Mouse (Mus musculus) embryonic facial prominence, embryonic 11.5 days (tissue): ENCODE measurements around the gene Iqcn. TPM values are rescaled to one million over a fixed set of nuclear protein-coding genes. Genes with fewer than 3 reads are reported as not detected.

Source experiments
- ATAC-seq: fragments of 200-750 bp; cut with Nextera tagmentation; replicated peaks from 2 replicates; pipeline ENCODE4 v1.8.0; 2017; ENCODE audit warnings: low read depth; ENCODE audit not compliant: insufficient number of reproducible peaks, low FRiP score, low TSS enrichment
- DNase-seq: peaks from one replicate; pipeline ENCODE4 v3.0.0-alpha.2; 2015; ENCODE audit warnings: low spot score
- H3K27ac ChIP-seq: fragments of 300-500 bp; sonication (generic); replicated peaks from 2 replicates; pipeline ENCODE4 v1.5.1; 2014; ENCODE audit warnings: mild to moderate bottlenecking, low read depth, low read length, control low read depth
- H3K27me3 ChIP-seq: fragments of 300-500 bp; sonication (generic); 2 replicates; pipeline ENCODE4 v1.6.1; 2014; ENCODE audit warnings: mild to moderate bottlenecking, low read length, moderate library complexity, mixed read lengths; ENCODE audit not compliant: control insufficient read depth, insufficient read depth
- H3K36me3 ChIP-seq: fragments of 300-500 bp; sonication (generic); replicated peaks from 2 replicates; pipeline ENCODE4 v1.6.1; 2014; ENCODE audit warnings: low read depth, mild to moderate bottlenecking, low read length, moderate library complexity, mixed read lengths; ENCODE audit not compliant: control insufficient read depth, insufficient read depth
- H3K4me1 ChIP-seq: fragments of 300-500 bp; sonication (generic); 2 replicates; pipeline ENCODE4 v1.6.1; 2014; ENCODE audit warnings: low read length, mixed read lengths; ENCODE audit not compliant: control insufficient read depth, insufficient read depth
- H3K4me2 ChIP-seq: fragments of 300-500 bp; sonication (generic); 2 replicates; pipeline ENCODE4 v1.6.1; 2014; ENCODE audit warnings: low read depth, mild to moderate bottlenecking, control low read depth, low read length, moderate library complexity
- H3K4me3 ChIP-seq: fragments of 300-500 bp; sonication (generic); 2 replicates; pipeline ENCODE4 v1.5.1; 2014; ENCODE audit warnings: low read depth, low read length, control low read depth
- H3K9ac ChIP-seq: fragments of 300-500 bp; sonication (generic); replicated peaks from 2 replicates; pipeline ENCODE4 v1.6.1; 2014; ENCODE audit warnings: mild to moderate bottlenecking, control low read depth, low read length
- H3K9me3 ChIP-seq: fragments of 300-500 bp; sonication (generic); replicated peaks from 2 replicates; pipeline ENCODE4 v1.6.1; 2016; ENCODE audit warnings: mild to moderate bottlenecking, low read length, inconsistent platforms, mixed read lengths; ENCODE audit not compliant: control insufficient read depth
- WGBS: fragments of 180-500 bp; shearing (Covaris S2); extraction: QIAGEN DNeasy Blood & Tissue Kit; methylation state at CpG from one replicate; pipeline ENCODE4 v1.1.7; 2014; 5-methylcytosine and 5-hydroxymethylcytosine counted together
- polyA plus RNA-seq: library from polyadenylated mRNA; unstranded; fragments of >200 nt; fragmentation: Nextera tagmentation; extraction: Ambion mirVana; gene quantifications from 2 replicates; pipeline ENCODE4 v1.2.1, GENCODE M21; 2014

Gene Iqcn
- polyA plus RNA-seq, 1 experiment from 2014 or later: not detected

DNA sequence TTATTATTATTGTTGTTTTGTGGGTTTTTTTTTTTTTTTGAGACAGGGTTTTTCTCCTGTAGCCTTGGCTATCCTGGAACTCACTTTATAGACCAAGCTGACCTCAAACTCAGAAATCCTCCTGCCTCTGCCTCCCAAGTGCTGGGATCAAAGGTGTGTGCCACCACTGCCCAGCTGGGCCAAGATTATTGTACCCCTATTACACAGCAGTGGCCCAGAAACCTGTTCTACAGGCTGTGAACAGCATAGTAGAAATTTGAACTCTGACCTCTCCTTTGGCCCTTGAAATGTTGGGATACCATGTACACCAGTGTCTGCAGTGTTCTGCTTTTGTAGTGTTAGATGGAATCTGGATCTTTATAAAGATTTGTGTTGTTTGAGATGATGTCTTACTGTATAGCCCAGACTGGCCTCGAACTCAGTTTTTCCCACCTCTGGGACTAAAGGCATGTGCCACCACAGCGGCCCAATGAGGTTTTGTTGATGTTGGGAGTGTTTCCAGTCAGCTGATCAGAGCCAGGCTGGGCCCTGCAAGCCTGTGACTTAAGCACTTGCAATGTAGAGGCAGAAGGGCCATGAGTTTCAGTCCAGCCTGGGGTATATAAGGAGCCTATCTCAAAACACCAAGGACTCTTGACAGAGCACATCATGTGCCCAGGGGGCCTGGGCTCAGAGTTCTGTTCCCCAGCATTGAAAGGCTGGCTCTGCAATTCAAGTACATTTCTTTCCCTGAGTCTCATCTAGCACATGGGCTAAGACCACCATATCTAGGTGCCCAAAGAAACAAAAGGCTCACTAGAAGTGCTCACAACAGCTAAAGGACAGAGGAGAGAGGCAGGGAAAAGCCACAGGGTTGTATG is 1.0 kb upstream of the Iqcn start:
- no peaks in the 10 kb centered on the region for H3K36me3 ChIP-seq
- no peak overlapping the region for H3K9ac ChIP-seq
- DNase-seq: no peak
- no peak overlapping the region for H3K27ac ChIP-seq
- H3K4me2 ChIP-seq: no peak overlapping the region
- H3K4me3 ChIP-seq: no peak overlapping the region
- WGBS: 82% methylated on average over 2 of the region's 2 CpGs
- no peaks in the 10 kb centered on the region for H3K4me1 ChIP-seq
- H3K27me3 ChIP-seq: no peaks in the 10 kb centered on the region
- H3K9me3 ChIP-seq: no peaks in the 10 kb centered on the region
- no peak for ATAC-seq

DNA sequence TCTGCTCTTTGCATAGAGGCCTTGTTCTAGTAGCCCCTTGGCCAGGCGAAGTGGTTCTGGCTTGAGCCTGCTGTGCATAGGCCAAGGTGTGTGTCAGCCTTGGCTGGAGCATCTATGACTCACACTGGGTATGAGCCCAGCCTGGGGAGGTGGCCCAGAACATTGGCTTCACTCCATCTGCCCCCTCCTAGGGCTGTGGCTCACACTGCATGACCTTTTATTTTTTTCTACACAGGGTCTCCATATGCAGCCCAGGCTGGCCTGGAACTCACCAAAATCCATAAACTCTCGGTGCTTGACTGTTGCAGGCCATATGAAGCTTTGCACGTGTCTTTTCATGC is 445 bp upstream of the Iqcn start:
- Histone ChIP-seq H3K27ac (no peak overlapping the region), H3K4me1 (no peaks in the 10 kb centered on the region), H3K4me2 (no peak overlapping the region), H3K36me3 (no peaks in the 10 kb centered on the region), H3K9me3 (no peaks in the 10 kb centered on the region), H3K9ac (no peak overlapping the region), H3K4me3 (no peak overlapping the region), H3K27me3 (no peaks in the 10 kb centered on the region)
- DNase-seq (no peak), ATAC-seq (no peak)
- WGBS: 80% methylated on average over 3 of the region's 3 CpGs

DNA sequence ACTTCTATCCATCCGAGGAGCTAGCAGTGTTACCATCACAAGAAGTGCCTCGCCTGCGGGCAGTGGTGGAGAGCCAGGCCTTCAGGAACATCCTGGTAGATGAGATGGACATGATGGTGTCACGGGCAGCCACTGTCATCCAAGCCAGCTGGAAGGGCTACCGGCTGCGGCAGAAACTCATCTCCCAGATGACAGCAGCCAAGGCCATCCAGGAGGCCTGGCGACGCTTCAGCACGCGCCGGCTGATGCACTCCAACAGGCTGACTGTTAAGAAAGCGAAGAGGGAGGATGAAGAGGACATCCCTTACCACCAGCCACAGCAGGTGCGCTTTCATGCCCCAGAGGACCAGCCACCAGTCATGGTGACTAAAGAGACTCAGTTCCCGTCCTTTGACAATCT is 5.0 kb downstream of the Iqcn start:
- Histone ChIP-seq H3K27ac (no peak overlapping the region), H3K4me2 (no peak overlapping the region), H3K4me1 (no peaks in the 10 kb centered on the region), H3K9ac (no peak overlapping the region), H3K9me3 (no peaks in the 10 kb centered on the region), H3K27me3 (no peaks in the 10 kb centered on the region), H3K4me3 (no peak overlapping the region), H3K36me3 (no peaks in the 10 kb centered on the region)
- ATAC-seq (no peak), DNase-seq (no peak)
- 90% methylated on average over 14 of the region's 14 CpGs for WGBS

DNA sequence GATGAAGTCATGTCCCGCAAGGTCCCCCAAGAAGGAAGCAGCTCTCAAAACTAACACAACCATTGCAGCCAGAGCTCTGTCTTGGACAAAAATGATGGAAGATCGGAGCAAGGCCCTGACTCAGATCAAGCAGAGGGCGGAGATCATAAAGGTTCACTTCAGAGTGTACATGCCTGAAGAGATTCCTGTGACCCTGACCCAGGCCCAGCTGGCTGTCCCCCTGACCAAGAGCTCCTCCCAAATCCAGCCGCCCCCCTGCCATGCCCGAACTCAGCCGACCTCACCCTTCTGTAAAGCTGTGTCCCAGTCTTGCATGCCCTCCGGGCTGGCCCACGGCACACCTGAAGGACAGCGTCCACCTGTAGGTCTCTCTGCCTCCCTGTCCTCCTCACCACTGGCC is 6.5 kb downstream of the Iqcn start:
- no peak overlapping the region for H3K4me2 ChIP-seq
- DNase-seq: no peak
- no peak overlapping the region for H3K27ac ChIP-seq
- 89% methylated on average over 9 of the region's 9 CpGs for WGBS
- H3K4me1 ChIP-seq: no peaks in the 10 kb centered on the region
- H3K4me3 ChIP-seq: no peak overlapping the region
- no peak overlapping the region for H3K9ac ChIP-seq
- no peaks in the 10 kb centered on the region for H3K9me3 ChIP-seq
- no peaks in the 10 kb centered on the region for H3K27me3 ChIP-seq
- no peaks in the 10 kb centered on the region for H3K36me3 ChIP-seq
- no peak for ATAC-seq

DNA sequence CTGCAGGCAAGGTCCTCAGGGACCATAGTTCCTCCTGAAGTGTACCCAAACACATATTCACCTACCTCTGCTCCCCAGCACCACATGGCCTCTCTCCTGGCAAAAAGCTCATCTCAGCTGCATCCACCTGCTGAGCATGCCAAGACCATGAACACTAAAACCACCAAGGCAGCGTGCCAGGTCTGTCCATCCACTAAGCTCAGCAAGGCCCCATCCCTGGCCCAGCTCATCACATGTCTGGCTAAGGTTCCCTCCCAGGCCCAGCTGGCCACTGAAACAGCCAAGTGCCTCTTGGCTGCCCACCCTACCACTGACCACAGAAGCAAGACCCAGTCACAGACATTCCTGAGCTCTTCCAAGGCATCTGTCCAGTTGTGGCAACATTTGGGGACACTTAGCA is 7.0 kb downstream of the Iqcn start:
- Histone ChIP-seq H3K4me2 (no peak overlapping the region), H3K36me3 (no peaks in the 10 kb centered on the region), H3K27ac (no peak overlapping the region), H3K9me3 (no peaks in the 10 kb centered on the region), H3K4me1 (no peaks in the 10 kb centered on the region), H3K9ac (no peak overlapping the region), H3K27me3 (no peaks in the 10 kb centered on the region), H3K4me3 (no peak overlapping the region)
- DNase-seq (no peak), ATAC-seq (no peak)
- WGBS: 90% methylated on average over 1 of the region's 1 CpGs

DNA sequence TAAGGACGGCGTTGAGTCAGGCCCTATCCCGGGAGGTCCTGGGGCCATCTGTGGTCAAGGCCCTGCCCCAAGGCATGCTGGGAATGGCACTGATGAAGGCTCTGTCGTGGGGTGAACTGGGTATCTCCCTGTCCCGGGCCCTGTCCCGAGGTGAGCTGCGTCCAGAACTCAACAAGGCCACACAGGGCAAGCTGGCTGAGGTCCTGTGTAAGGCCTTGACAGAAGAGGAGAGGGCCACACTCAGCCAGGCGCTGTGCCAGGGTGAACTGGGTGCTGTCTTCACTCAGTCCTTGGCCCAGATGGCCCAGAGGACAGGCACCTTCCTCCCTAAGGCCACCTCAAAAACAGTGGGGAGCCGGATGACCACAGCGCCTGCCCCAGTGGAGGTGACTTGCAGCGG is 7.8 kb downstream of the Iqcn start:
- DNase-seq: no peak
- no peak overlapping the region for H3K27ac ChIP-seq
- WGBS: 86% methylated on average over 11 of the region's 11 CpGs
- no peak overlapping the region for H3K4me3 ChIP-seq
- H3K27me3 ChIP-seq: no peaks in the 10 kb centered on the region
- no peak overlapping the region for H3K4me2 ChIP-seq
- ATAC-seq: no peak
- H3K36me3 ChIP-seq: no peaks in the 10 kb centered on the region
- H3K9me3 ChIP-seq: no peaks in the 10 kb centered on the region
- H3K9ac ChIP-seq: no peak overlapping the region
- no peaks in the 10 kb centered on the region for H3K4me1 ChIP-seq

DNA sequence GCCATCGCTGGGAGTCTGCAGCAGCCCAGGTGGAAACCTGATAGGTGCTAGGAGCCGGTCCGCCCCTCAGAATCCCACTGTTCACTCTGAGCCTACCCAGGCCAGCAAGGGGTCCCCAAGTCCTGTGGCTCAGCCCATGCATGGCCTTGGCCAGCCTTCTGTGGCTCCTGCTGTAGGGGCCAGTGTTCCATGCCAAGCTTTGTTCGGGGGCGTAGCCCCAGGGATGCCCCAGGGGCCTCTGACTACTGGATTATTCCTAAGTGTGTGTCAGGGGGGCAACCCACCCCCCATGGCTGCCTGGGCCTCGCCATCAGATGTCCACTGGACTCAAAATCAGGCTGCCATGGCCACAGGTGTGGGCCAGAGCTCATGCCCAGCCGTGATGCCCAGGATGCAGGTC is 10.7 kb downstream of the Iqcn start:
- 77% methylated on average over 7 of the region's 7 CpGs for WGBS
- Histone ChIP-seq H3K9me3 (no peaks in the 10 kb centered on the region), H3K4me3 (no peak overlapping the region), H3K9ac (no peak overlapping the region), H3K4me1 (no peaks in the 10 kb centered on the region), H3K27me3 (no peaks in the 10 kb centered on the region), H3K36me3 (no peaks in the 10 kb centered on the region), H3K27ac (no peak overlapping the region), H3K4me2 (no peak overlapping the region)
- DNase-seq (no peak), ATAC-seq (no peak)

DNA sequence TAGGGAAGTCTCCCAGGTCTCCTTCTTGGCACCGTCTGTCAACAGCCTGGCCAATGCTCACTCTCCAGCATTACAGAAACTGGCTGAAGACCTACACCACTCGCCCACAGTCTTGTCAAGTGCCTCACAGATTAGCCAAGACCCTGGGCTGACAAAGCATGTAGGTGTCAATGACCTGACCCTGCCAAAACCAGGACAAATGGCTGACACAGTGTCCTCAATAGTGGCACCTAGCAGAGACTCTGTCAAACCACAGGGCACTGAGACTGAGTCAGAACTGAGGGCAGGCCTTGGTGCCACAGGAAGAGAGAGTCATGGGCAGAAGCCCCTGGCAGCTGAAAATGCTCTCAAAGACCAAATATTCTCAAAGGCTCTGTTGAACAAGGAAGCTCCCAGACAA is 11.8 kb downstream of the Iqcn start:
- Histone ChIP-seq H3K27me3 (no peaks in the 10 kb centered on the region), H3K9ac (no peak overlapping the region), H3K36me3 (no peaks in the 10 kb centered on the region), H3K4me3 (no peak overlapping the region), H3K9me3 (no peaks in the 10 kb centered on the region), H3K4me2 (no peak overlapping the region), H3K4me1 (no peaks in the 10 kb centered on the region), H3K27ac (no peak overlapping the region)
- WGBS: 66% methylated on average over 2 of the region's 2 CpGs
- no peak for ATAC-seq
- no peak for DNase-seq
